Mouse (Mus musculus) liver, postnatal 0 days (tissue): Measurements from ENCODE around the gene Mettl23. TPM values are rescaled to one million over a fixed set of nuclear protein-coding genes. Genes with fewer than 3 reads are reported as not detected.

Experiments
- ATAC-seq: fragments of 200-750 bp; cut with Nextera tagmentation; 2 replicates; pipeline ENCODE4 v1.8.0; 2017; ENCODE audit warnings: mild to moderate bottlenecking, moderate library complexity
- DNase-seq: peaks from one replicate; pipeline ENCODE4 v3.0.0-alpha.2; 2016
- H3K27ac ChIP-seq: fragments of 300-500 bp; sonication (generic); 2 replicates; pipeline ENCODE4 v1.5.1; 2014; ENCODE audit warnings: antibody characterized with exemption, moderate library complexity, mild to moderate bottlenecking, low read depth
- H3K27me3 ChIP-seq: fragments of 300-500 bp; sonication (generic); 2 replicates; pipeline ENCODE4 v1.6.1; 2014; ENCODE audit warnings: low read length, control low read depth, mixed read lengths; ENCODE audit not compliant: insufficient read depth
- H3K36me3 ChIP-seq: fragments of 300-500 bp; sonication (generic); replicated peaks from 2 replicates; pipeline ENCODE4 v1.6.1; 2014; ENCODE audit warnings: mild to moderate bottlenecking, control low read depth, low read length, moderate library complexity, mixed read lengths; ENCODE audit not compliant: insufficient read depth
- H3K4me1 ChIP-seq: fragments of 300-500 bp; sonication (generic); 2 replicates; pipeline ENCODE4 v1.6.1; 2014; ENCODE audit warnings: antibody characterized with exemption, mild to moderate bottlenecking, control low read depth; ENCODE audit not compliant: insufficient read depth
- H3K4me2 ChIP-seq: fragments of 300-500 bp; sonication (generic); 2 replicates; pipeline ENCODE4 v1.6.1; 2014; ENCODE audit warnings: low read depth, mild to moderate bottlenecking, low read length, moderate library complexity, mixed read lengths
- H3K4me3 ChIP-seq: fragments of 300-500 bp; sonication (generic); 2 replicates; pipeline ENCODE4 v1.5.1; 2014; ENCODE audit warnings: low read depth, low read length
- H3K9ac ChIP-seq: fragments of 300-500 bp; sonication (generic); replicated peaks from 2 replicates; pipeline ENCODE4 v1.6.1; 2014; ENCODE audit warnings: mild to moderate bottlenecking, moderate library complexity
- H3K9me3 ChIP-seq: fragments of 300-500 bp; sonication (generic); 2 replicates; pipeline ENCODE4 v1.6.1; 2016; ENCODE audit warnings: mild to moderate bottlenecking, control low read depth, low read length, mixed read lengths
- CTCF ChIP-seq: sonication (generic); IDR thresholded peaks from 2 replicates; pipeline ENCODE4 v1.5.1; 2016; ENCODE audit warnings: antibody characterized with exemption, low read depth
- EP300 ChIP-seq: IDR thresholded peaks from 2 replicates; pipeline ENCODE4 v1.6.1; 2016; ENCODE audit warnings: antibody characterized with exemption, low read depth, mild to moderate bottlenecking
- WGBS: fragments of 180-500 bp; shearing (Covaris S2); extraction: QIAGEN DNeasy Blood & Tissue Kit; methylation state at CpG from one replicate; pipeline ENCODE4 v1.1.7; 2014; ENCODE audit not compliant: insufficient replicate concordance; 5-methylcytosine and 5-hydroxymethylcytosine counted together
- polyA plus RNA-seq: library from polyadenylated mRNA; unstranded; fragments of >200 nt; fragmentation: Nextera tagmentation; extraction: Ambion mirVana; gene quantifications from 2 replicates; pipeline ENCODE4 v1.2.1, GENCODE M21; 2015

The Mettl23 gene
- polyA plus RNA-seq, 1 experiment from 2014 or later: 33.0 TPM

DNA sequence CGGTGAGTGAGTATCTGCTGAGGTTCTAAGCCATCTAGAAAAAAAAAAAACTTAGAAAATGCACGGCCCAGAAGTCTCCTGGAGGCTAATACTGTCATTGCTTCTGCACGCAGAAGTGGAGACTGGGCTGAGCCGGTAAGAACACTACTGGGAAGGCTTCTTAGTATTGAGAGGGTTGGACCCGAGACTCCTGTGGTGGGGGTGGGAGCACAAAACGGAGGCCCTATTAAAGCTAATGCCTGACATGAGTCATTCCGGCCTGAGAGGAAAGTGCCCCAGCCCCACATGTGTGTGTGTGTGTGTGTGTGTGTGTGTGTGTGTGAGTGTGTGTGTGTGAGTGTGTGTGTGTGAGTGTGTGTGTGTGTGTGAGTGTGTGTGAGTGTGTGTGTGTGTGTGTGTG lies 36.0 kb upstream of the Mettl23 start:
- Histone ChIP-seq H3K9me3 (no peaks in the 10 kb centered on the region), H3K27me3 (no peaks in the 10 kb centered on the region), H3K4me3 (no peak overlapping the region), H3K27ac (no peak overlapping the region), H3K36me3 (no peaks in the 10 kb centered on the region), H3K9ac (no peak overlapping the region), H3K4me1 (peaks cover 4% of the 10 kb centered on the region; the same call in 1 of the 2 replicates), H3K4me2 (no peak overlapping the region)
- no peak for ATAC-seq
- DNase-seq: no peak
- WGBS: 61% methylated on average over 7 of the region's 7 CpGs
- no peak for TF ChIP-seq EP300
- no peak for TF ChIP-seq CTCF

DNA sequence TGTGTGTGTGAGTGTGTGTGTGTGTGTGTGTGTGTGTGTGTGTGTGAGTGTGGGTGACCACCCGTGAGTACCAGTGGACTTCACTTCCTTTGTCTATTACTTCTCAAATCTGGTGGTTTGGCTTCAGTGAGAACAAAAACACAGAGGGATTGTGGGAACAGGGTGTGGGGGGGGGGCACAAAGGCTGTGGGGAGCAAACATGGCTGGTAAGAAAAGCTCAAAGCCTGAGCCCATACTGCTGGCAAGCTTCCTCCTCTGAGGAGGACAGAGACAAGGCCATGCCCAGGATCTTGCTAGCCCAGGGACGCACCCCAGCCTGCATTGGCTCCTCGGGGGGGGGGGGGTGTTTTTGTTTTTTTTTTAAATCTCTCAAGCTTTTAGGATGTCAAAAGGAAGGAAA lies 35.6 kb upstream of the Mettl23 start:
- no peaks in the 10 kb centered on the region for H3K36me3 ChIP-seq
- H3K4me2 ChIP-seq: no peak overlapping the region
- H3K9ac ChIP-seq: no peak overlapping the region
- H3K9me3 ChIP-seq: no peaks in the 10 kb centered on the region
- ATAC-seq (no peak), DNase-seq (no peak)
- WGBS: 54% methylated on average over 3 of the region's 3 CpGs
- H3K4me1 ChIP-seq: peaks cover 4% of the 10 kb centered on the region; the same call in 1 of the 2 replicates
- TF ChIP-seq EP300 (no peak), CTCF (no peak)
- H3K4me3 ChIP-seq: no peak overlapping the region
- no peaks in the 10 kb centered on the region for H3K27me3 ChIP-seq
- H3K27ac ChIP-seq: no peak overlapping the region

DNA sequence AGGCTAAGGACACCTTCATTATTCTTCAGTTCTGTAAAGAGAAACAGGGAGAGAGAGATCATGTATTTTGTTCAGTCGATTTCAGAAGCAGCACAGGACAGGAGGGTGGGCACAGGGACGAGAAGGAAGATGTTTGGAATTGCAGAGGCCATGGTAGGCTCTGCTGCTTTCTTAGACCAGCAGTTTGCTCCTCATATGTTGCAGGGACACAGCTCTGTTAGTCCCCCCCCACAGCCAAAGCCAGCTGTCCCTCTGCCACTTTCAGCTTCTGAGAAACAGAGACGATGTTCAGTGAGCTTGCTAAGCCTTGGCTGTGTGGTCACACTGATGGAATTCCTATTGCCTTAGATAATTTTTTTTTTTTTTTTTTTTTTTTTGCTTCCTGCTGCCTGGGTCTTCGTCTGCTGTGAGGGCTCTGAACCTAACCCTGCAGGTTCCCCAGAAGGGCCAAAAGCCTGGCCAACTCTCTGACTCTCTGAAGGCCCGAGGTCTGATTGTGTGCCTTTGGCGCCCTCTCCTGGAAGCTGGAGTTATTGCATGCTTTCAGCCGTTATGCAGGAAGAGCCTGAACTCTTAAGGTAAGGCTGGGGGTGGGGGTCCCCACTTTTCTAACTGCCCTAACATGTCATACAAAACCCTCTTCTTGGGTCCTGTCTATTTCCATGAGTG lies 35.0 kb upstream of the Mettl23 start:
- no peak overlapping the region for H3K27ac ChIP-seq
- no peak overlapping the region for H3K9ac ChIP-seq
- H3K4me1 ChIP-seq: peaks cover 4% of the 10 kb centered on the region; the same call in 1 of the 2 replicates
- no peaks in the 10 kb centered on the region for H3K9me3 ChIP-seq
- H3K27me3 ChIP-seq: no peaks in the 10 kb centered on the region
- peak; percentile 84 for DNase-seq
- TF ChIP-seq CTCF (peak; percentile 91), EP300 (no peak)
- H3K36me3 ChIP-seq: no peaks in the 10 kb centered on the region
- 32% methylated on average over 7 of the region's 7 CpGs for WGBS
- no peak overlapping the region for H3K4me2 ChIP-seq
- H3K4me3 ChIP-seq: no peak overlapping the region
- peak; percentile 21; the same call in 1 of the 2 replicates for ATAC-seq

DNA sequence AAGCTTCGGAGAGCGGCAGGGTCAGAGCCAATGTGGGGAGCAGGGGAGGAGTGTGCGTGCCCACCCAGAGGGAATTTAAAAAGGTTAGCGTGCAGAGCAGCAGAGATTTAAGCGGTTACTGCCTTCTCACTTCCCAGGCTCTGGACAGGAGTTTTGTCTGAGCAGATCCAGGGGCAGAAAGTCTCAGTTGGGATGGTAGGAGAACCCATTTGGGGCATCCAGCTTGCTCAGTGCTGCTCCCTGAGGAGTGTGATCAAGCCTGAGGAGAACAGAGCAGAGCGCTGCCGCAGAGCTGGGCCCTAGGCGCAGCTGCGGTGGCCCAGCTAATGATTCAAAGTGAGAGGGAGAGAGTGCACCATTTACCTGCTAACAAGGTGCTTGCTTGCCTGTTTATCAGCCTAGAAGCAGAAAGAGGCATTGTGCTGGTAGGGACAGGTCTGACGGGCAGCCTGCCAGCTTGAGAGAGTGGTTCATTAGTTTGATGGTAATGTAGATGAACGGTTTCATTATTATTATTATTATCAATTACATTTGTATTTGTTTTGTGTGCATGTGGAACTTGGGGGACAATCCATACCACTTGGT lies 34.2 kb upstream of the Mettl23 start:
- Histone ChIP-seq H3K4me2 (no peak overlapping the region), H3K4me1 (peaks cover 4% of the 10 kb centered on the region; the same call in 1 of the 2 replicates), H3K9ac (no peak overlapping the region), H3K36me3 (no peaks in the 10 kb centered on the region), H3K4me3 (no peak overlapping the region), H3K9me3 (no peaks in the 10 kb centered on the region), H3K27ac (no peak overlapping the region), H3K27me3 (no peaks in the 10 kb centered on the region)
- ATAC-seq (no peak), DNase-seq (no peak)
- WGBS: 80% methylated on average over 11 of the region's 11 CpGs
- TF ChIP-seq EP300: no peak
- TF ChIP-seq CTCF: no peak

DNA sequence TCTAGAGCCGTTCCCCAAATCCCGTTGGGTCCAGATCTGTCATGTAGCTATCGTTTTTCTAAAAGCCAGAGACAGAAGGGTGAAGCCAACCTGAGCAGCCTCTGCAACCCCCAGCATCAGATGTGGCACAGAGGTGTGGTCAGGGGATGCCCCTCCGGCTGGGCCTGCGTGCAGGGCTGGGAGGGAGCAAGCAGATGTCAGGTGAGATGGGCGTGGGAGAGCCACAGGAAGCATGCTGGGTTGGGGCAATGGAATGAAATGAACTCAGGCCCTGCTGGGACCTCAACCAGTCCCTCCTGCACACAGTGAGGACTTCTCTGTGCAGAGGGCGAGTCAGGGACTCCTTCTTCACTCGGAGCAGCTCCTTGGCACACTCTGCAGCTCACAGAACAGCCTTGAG lies 33.6 kb upstream of the Mettl23 start:
- 77% methylated on average over 8 of the region's 8 CpGs for WGBS
- no peak overlapping the region for H3K9ac ChIP-seq

DNA sequence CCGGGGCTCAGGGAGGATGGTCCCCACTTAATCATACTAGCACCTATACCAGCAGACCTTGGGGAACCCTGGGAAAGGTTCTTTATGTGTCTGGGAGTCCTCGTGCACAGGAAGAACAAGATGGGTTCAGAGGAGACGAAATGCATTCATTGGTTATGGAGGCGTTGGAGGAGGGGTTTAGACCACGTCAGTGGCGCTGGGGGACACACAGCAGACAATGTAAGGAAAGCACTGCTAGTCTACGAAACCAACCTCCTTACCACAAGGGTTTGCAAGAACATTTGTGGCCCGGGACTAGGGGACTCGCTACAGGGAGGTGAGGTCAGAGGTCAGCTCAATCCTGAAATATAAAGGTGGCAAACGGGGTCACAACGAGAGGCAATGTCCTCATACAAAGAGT lies 32.5 kb upstream of the Mettl23 start:
- no peak overlapping the region for H3K9ac ChIP-seq
- H3K4me1 ChIP-seq: peaks cover 8% of the 10 kb centered on the region
- H3K4me2 ChIP-seq: no peak overlapping the region
- ATAC-seq (no peak), DNase-seq (no peak)
- no peaks in the 10 kb centered on the region for H3K36me3 ChIP-seq
- no peak overlapping the region for H3K4me3 ChIP-seq
- TF ChIP-seq CTCF: no peak
- TF ChIP-seq EP300: no peak
- 70% methylated on average over 11 of the region's 11 CpGs for WGBS
- no peaks in the 10 kb centered on the region for H3K27me3 ChIP-seq
- H3K9me3 ChIP-seq: no peaks in the 10 kb centered on the region
- no peak overlapping the region for H3K27ac ChIP-seq

More for the DNA sequence above, 33.6 kb upstream of the Mettl23 start:
- H3K4me3 ChIP-seq: no peak overlapping the region
- H3K4me1 ChIP-seq: peaks cover 4% of the 10 kb centered on the region
- ATAC-seq (no peak), DNase-seq (no peak)
- no peaks in the 10 kb centered on the region for H3K27me3 ChIP-seq
- no peaks in the 10 kb centered on the region for H3K9me3 ChIP-seq
- H3K27ac ChIP-seq: no peak overlapping the region
- no peak overlapping the region for H3K4me2 ChIP-seq
- H3K36me3 ChIP-seq: no peaks in the 10 kb centered on the region
- no peak for TF ChIP-seq EP300
